Mouse (Mus musculus): Measurements from ENCODE around the gene Mars.

Gene Mars

DNA sequence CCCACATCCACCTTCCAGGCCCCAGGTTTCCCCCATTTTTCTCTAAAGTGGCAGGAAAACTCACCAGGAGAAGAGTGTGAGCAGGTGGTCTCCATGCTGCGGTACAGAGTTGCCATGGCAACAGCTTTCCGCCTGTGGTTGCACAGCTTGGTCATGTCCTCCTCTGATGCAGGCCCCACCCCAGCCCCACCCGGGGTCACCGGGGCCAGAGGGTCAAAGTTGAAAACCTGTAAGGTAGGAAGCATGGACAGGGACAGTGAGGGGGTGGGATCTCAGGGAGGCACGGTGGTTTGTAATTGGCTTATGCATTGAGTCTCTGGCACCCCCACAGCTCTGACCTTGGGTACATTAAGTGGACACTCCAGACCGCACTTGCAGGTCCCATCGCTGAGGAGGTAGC, 24.9 kb downstream of the Mars start:
- no peak for DNase-seq (ENCODE audit: low spot score)

DNA sequence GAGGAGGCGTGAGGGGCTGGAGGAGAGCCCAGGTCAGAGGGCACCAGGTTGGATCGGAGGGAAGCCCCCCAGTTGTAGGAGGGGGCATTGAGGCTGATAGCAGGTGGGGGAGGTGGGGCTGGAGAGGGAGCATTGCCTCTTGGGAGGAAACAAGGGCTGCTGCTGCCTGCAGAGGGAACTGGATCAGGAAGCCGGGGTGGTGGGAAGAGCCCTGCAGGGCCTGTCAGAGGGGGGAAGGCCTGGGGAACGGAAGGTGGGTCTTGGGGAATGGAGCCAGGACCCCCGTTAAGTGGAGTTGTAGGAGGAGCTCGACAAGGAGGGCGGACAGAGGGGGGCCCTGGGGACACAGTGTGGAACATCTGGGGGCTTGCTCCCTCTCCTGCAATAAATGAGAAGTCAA, 25.4 kb downstream of the Mars start:
- DNase-seq (ENCODE audit: low spot score): no peak

DNA sequence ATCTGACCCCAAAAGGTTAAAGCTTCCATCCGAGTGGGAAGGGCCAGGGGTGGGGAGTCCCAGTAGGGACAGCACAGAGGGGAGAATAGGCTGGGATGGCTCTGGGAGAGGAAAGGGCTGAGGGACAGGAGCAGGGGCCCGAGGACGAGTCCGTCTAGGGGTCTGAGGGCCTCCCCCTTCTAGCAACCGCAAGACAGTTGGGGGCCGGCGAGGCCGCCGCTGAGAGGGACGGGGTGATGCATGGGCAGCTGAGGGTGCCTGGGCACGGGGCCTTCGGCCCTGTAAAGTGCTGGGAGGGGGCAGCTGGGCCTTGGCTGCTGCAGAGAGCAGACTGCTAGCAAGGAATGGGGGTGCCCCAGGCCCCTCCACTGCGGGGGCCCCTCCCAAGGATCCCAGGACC, 25.9 kb downstream of the Mars start:
- no peak for DNase-seq (ENCODE audit: low spot score)

DNA sequence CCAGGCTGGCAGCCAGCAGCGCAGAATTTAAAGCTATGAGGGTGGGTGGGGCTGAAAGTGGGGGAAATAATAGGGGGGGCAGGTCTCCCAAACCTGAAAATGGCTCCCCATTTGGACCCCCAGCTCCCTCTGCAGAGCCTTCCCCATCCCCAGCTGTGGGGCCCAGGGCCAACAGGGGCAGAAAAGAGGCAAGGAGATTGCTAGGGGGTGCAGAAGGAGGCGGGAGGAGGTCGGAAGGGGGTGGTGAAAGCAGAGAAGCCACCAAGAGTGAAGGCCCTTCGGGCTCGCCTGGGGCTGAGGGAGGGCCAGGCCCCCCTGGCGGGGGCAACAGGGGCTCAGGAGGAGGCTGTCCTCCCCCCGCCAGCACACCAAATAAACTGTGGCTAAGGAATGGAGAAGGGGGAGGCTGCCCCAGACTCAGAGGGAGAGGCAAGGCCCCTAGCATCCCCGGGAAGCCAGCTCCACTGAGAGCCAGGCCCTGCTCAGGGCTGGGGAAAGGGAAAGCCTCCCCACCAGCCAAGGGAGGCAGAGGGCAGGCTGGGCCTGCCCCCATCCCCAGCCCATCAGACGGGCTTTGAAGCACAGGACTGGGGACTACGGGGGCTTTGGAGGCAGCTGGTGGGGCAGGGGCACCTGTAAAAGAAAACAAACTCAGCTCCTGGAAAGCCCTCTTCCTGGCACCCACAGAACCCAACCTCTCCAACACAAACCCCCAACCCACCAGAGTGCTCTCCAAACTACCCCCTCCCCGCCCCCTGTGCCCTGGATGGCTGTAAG, 26.7 kb downstream of the Mars start:
- no peak for DNase-seq (ENCODE audit: low spot score)

DNA sequence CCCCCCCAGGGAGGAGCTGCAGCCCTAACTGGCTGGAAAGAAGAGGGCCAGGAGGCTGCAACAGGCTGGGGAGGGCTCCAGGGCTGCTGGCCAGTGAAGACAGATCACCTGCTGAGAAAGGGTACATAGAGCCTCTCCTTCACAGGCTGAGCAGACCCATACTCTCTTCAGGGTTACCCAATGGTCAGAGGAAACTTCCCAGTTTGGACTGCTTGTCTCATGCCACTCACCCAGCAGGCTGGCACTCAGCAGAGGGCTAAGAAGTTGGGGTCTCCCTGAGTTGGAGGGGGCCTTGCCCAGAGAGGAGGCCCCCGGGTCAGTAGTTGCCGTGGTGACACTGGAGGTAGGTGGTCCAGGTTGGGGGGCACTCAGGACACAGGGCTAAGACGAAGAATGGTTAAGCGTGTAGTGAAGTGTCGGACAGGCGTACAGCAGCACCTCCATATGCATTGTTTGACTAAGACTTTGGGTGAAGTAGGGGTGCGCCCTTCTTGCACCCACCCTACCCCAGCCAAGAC, 27.4 kb downstream of the Mars start:
- no peak for DNase-seq (ENCODE audit: low spot score)

DNA sequence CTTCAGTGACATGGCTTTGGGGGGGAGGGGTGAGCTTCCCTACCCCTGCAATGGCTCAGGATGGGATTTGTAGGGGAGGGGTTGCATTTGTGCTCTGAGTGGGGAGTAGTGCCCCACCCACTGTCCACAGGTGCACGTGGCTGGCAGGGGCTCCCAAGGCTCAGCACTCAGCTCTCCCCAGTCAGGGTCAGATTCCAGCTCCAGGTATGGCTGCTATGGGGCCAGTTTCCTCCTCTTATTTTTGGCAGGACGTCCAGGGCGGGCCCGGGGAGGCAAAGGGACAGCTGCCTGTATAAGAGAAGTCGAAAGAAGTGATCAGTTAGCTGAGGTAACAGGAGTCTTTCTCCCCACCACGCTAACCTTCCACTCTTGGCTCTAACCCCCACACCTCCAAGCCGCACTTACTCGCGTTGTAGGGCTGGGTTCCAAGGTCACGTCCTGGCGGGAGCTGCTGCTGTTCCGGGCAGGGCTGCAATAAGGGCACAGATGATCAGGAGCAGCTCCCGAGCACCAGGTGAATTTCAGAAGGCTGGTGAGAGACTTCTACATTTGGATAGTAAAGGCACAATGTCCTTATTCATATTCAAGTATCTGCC, 28.9 kb downstream of the Mars start:
- no peak for DNase-seq (ENCODE audit: low spot score)

DNA sequence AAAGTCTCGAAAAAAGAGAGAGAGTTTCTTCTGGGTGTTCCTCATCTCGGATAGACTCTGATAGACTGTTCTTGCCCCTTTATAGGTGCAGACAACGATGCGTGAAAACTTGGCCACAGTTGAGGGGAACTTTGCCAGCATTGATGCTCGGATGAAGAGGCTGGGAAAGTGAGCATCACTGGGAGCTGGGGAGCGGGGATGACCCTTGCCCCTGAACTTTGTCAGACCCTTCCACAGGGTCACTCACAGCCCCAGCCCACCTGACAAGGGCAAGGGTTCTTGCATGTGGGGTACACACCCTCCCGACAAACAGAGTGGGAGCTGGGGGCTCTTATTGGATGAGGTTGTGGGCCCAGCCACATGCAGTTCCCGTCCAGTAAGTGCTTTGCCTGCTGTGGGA, 30.3 kb downstream of the Mars start:
- DNase-seq (ENCODE audit: low spot score): no peak

DNA sequence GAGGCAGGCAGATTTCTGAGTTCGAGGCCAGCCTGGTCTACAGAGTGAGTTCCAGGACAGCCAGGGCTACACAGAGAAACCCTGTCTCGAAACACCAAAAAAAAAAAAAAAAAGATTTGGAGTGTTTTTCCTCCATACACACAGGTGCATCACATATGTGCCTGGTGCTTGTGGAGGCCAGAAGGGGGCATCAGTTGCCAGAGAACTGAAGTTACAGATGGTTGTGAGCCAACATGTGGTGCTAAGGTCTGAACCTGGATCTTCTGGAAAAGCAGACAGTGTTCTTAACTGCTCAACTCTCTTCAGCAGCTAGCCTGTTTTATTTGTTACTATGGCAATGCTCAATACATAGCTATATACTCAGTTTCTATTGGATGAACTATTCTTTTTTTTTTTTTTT, 31.9 kb downstream of the Mars start:
- no peak for DNase-seq (ENCODE audit: low spot score)

DNA sequence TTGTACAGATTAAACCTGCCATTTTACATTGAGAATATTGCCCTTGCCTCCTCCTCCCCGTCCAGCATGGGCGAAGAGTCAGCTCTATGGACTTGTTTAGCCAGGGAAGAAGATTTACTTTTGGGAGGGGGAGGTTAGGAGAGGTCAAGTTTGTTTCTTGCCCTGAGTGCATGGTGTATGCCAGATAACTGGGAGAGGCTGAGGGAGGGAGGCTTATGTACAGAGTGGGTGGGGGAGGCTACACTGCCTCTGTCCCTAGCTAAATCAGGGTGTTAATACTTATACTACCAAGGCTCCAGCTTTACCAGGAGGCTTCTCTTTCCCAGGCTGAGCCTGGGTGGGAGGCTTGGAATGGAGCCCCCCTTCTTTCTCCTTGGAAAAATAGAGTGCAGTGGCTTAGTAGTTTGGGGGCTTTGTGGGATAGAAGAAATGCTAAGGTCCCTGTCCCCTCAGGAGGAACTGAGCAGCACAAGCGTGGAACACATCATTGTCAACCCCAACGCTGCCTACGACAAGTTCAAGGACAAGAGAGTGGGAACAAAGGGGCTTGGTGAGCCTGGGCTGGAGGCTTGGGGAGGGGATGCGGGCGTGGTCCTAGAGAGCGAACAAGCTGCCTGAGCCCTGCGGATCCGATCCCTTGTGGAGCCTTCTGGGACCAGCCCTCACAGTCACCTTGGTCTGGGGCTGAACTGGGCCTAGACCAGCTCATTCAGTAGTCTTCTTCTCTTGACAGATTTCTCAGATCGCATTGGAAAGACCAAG, 37.1 kb downstream of the Mars start:
- no peak for DNase-seq (ENCODE audit: low spot score)

DNA sequence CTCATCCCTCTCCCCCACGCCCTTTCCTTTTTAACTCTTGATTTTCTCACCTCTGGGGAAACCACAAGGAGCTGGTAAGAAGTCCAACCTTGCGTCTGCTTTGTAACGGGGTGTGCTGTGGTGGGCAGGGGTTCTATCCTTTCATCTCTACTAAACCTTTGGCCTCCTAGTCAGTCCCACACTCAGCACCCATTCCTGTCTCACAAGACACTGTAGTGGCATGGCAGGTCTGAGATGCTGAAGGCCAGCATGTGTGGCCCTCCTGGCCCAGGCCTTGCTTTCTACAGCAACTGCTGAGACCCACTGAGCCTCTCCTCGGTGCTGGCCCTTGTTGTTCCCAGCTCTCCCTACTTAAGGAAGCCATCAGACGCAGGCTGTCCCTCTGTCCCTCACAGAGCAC, 39.2 kb downstream of the Mars start:
- DNase-seq (ENCODE audit: low spot score): no peak

DNA sequence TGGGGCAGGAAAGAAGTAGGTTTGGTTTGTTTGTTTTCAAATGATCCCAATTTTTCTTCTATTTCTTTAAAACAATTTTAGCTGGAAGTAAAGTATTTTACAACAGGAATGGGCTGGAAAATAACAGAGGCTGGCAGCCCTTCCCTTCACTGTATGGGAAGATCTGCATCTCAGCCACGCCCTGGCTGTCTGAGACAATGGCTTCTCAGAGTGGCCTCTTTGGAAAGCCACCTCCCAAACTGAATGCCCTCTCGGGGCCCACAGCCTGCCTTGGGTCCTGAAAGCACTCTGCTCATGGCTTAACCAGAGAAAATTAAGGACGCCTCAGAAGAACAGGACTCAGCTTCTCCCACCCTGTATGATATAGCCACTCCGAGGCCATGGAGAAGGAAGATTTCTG, 41.7 kb downstream of the Mars start:
- DNase-seq (ENCODE audit: low spot score): no peak

DNA sequence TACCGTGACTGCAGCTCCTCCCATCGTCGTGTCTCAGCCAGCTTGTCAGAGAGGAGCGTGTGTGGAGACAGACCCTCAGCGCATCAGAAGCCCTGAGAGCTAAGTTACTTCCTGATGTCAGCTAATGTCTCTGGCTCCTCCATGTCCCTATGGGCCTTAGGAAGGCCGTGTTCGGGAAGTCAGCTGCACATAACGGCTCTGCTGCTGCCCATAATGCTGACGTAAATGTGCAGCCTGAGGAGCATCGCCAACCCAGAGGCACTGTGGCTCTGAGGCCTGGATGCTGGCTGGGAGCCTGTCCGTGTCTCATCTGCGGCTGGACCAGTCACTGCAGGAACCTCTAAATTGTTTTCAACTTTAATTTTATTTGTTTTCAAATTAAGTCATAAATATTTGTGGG, 42.5 kb downstream of the Mars start:
- DNase-seq (ENCODE audit: low spot score): no peak

DNA sequence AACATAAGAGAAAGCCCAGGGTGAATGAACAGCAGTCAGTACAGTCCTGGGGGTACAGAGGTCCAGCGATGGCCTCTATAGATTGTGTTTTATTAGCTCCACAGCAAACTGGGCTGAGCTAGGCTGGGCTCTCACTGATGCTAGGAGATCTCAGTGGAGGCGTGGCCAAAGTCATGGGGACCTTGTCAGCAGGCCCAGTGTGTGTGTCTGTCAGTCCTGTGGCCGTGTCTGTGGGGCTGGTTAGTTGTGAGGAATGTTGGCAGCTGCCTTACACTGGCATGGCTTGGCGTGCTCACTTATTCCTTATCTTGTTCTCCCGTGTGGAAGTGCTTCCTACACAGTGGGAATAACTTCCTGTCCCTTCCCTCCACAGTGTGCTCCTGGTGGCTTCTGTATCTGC, 43.2 kb downstream of the Mars start:
- no peak for DNase-seq (ENCODE audit: low spot score)

DNA sequence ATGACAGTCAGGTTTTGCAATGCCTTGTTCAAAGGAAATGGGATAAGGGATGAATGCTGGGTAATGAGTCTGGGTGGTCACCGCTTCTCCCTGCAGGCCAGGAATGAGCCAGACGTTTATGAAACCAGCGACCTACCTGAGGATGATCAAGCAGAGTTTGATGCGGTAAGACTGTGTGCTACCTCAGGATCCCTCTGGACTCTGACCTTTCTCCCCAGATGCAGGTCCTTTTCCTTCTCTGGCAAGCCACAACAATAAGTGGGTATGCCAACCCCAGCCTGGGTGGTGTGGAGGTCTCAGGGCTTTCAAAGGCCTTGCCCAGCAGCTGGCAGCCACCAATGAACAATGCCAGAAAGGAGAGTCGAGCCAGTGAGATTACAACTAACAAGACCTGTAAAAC, 44.3 kb downstream of the Mars start:
- no peak for DNase-seq (ENCODE audit: low spot score)

DNA sequence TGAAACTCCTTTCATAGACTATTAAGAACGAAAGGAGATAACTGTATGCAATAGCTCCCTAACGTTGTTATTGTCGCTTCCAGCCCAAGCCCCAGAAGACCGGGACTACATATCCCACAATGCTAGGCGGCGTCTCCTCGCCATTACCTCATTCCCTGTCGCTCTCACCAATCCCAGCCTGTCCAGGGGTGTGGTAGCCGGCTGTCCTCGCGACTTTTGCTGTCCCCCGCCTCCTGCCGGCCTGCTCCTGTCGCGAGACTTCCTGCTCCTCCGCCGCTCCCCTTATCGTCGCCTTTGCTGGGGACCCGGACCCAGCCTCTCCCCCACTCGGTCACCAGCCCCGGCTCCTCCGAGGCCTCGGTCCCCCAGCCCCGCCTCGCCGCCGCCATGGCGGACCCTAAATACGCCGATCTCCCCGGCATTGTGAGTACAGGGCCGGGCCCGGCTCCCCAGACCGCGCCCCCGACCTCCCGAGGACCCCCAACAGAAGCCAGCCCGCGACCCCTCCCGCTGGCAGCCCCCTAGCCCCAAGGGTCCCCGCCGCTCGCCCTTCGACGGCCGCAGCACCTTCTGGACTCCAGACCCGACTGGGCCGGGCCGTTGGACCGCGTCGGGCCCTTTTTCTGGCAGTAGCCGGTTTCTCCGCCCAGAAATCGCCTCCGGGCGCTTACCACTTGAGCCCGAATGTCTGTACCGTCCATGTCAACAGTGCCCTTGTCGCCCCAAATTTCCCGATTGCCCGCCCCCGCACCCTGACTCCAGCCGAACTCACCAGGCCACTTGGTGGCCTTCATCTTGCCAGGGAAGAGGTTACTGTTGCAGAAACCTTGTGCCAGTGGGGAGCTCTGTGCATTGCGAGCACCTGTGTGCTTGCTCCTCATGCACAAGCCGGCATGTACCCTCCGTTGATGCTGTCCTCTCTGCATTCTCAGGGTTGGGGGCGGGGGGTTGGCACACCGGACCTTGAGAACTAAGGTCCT, 45.2 kb downstream of the Mars start, which contains the start of gene Dctn2:
Gene Dctn2 (plus strand): TSS at position 257 of the 980 bp plus-strand sequence.
- DNase-seq (ENCODE audit: low spot score): peak; percentile 97

DNA sequence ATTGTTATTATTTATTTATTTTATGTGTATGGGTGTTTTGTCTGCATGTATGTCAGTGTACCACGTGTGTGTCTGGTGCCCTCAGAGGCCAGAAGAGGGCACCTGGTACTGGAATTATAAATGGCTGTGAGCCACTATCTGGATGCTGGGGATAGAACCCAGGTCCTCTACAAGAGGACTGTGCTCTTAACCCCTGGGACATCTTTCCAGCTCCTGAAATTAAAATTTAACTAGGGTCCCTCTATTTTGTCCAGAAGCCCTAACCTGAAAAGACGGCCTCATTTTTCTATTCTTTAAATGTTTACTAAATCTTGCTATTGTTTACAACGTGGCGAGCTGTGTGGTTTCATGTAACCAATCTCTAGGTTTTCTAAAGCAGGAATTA, 45.9 kb downstream of the Mars start:
- DNase-seq (ENCODE audit: low spot score): peak; percentile 31

DNA sequence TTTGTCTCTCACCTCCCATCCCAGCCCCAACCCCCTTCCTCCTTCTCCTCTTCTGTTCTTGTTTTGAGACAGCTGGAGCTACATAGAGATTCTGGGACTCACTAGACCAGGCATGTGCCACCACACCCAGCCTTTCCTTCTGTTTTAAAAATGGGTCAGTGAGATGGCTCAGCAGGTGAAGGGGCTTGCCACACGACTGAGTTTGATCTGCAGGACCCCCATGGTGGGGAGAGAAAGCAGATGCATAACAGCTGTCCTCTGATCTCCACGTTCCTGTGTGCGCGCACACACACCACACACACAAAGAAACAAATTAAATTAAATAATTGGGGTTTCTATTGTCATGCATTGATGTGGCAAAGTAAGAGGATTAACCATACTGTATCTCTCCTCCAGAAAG, 46.6 kb downstream of the Mars start:
- no peak for DNase-seq (ENCODE audit: low spot score)

DNA sequence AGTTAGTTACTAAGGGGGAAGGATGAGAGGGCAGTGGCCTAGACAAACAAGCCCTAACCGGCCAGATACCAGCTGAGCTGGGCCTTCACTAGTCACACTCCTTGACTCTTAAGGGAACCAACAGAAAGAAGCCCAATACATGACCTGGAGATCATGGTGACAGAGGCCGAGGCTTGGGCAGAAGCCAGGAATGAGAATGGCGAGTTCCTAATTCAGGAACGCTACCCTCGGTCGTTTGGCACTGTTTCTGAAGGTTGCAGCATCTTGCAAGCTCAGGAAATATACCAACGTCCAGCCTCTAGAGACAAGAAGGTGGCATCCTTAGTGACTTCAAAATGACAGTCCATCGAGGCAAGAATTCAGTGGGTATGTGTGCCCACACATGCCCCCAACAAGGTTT, 47.2 kb downstream of the Mars start:
- DNase-seq (ENCODE audit: low spot score): no peak

DNA sequence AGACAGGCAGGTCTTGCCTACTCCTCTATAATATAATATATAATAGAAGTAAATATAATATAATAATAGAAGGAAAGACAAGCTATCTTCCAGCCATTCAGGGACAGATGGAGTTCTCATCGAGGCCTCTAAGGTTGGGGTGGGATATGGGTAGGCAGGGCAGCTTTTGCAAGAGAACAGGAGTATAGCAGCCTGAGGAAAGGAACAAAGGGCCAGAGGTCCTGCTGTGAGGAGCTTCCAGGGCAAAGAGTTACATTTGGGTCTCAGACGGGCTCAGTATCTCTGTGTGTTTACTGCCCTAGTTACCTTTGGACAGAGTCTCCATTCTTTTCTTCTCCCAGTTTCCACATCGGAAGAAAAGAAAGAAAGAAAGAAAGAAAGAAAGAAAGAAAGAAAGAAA, 48.0 kb downstream of the Mars start:
- no peak for DNase-seq (ENCODE audit: low spot score)

DNA sequence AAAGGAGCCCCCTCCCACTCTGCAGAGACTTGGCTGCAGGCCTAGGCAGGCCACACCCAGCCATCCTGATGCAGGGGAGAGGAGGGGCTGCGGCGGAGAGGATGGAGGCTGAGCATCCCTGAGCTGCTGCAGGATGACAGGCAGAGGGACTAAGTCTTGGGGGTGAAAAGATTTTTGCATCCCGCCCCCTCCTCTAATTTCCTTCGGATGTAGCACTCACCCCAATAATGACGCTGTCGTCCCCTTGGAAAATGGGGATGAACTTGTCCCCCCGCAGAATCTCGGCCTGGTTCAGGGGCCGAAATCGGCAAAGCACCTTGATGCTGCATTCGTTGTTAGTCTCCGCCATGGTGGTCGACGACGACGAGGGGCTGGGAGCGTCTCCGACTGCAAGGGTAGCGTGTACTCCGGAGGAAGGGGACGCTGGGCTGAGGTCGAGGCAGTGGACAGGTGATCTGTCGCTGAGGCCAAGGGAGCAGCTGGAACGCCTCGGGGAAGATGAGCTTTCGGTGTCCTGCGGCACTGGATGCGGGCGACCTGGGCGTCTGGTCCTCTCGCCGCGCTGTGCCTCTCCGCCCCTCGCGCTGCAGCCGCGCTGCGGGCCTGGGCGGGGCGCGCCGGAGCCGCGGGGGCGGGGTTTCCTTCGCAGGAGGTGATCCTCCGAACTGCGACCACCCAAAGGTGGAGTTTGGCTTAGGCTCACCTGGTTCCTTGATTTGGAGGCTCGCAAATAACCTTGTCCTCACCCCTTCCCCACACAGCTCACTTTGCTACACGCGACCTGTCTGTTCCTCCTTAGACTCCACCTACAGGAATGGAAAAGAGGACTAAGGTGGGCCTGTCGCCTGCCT, 48.8 kb downstream of the Mars start, which contains the start of gene Kif5a:
Gene Kif5a (minus strand): TSS at position 801 of the 851 bp plus-strand sequence.
- peak; percentile 36 for DNase-seq (ENCODE audit: low spot score)

All from T-cell, adult 2 months (primary cell).